12 mouse cellular contexts compared by ENCODE assay signal in the genomic region with DNA sequence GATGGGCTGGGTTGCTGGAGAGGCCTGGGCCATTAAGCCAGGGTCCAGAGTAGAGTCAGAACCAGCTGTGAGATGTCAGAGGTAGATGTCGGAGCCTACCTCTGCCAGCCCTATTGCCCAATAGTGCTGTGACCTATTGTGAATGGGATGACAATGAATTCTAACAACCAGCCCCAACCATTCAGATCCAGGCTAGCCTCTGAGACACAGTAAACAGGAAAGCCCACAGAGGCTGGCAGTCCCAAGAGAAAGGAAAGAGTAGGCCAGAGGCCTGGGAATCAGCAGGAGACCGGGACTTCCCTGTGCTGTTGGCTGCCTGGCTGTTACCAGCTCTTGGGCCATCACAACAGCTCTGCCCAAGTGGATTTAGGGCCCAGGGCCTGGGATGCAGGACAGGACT. TPM values are rescaled to one million over a fixed set of nuclear protein-coding genes. Genes with fewer than 3 reads are reported as not detected.
A peak's percentile ranks its signal among the peaks of the same experiment; 100 is the strongest.
DNase-seq lines count a peak whose midpoint lies in the region; ATAC-seq and TF ChIP-seq lines count a peak whose summit lies in the region.
"Had no signal": no experiment of that assay in that cellular context is flagged by ENCODE, and none has a peak within 500 bp of the region (broad histone marks: within the 10 kb centered on the region; RNA-seq: fewer than 3 reads in every experiment).

No protein-coding gene starts in this region.

- TF ChIP-seq EP300 in stomach, postnatal 0 days (optimal IDR thresholded peaks at IDR 0.05) = no peak

- no peak for TF ChIP-seq CTCF in stomach, postnatal 0 days (IDR thresholded peaks at IDR 0.05; ENCODE audit: low read depth)

- H3K27me3 ChIP-seq in hindbrain, embryonic 10.5 days (ENCODE audit: insufficient read depth, poor library complexity, severe bottlenecking) = no peaks in the 10 kb centered on the region; the same call in 1 of the 2 replicates
- H3K27me3 ChIP-seq in hindbrain, embryonic 14.5 days (ENCODE audit: control insufficient read depth, insufficient read depth, low read length) = no peaks in the 10 kb centered on the region
- no peaks in the 10 kb centered on the region for H3K27me3 ChIP-seq in neural tube, embryonic 11.5 days (ENCODE audit: control insufficient read depth, insufficient read depth, low read length)
- H3K27me3 ChIP-seq in limb, embryonic 12.5 days = no peaks in the 10 kb centered on the region
- no peaks in the 10 kb centered on the region for H3K27me3 ChIP-seq in stomach, postnatal 0 days (ENCODE audit: control insufficient read depth, insufficient read depth, low read length)

- peaks cover 42% of the 10 kb centered on the region for H3K4me1 ChIP-seq in hindbrain, embryonic 10.5 days (replicated peaks)
- H3K4me1 ChIP-seq in hindbrain, embryonic 14.5 days (replicated peaks; ENCODE audit: control insufficient read depth, insufficient read depth, low read length) = peaks cover 8% of the 10 kb centered on the region; the same call in 1 of the 2 replicates
- no peaks in the 10 kb centered on the region for H3K4me1 ChIP-seq in neural tube, embryonic 11.5 days (ENCODE audit: control insufficient read depth, insufficient read depth, low read length)
- peaks cover 34% of the 10 kb centered on the region for H3K4me1 ChIP-seq in limb, embryonic 12.5 days (replicated peaks)
- peaks cover 3% of the 10 kb centered on the region; the same call in 1 of the 2 replicates for H3K4me1 ChIP-seq in stomach, postnatal 0 days (replicated peaks; ENCODE audit: control insufficient read depth, insufficient read depth)

- H3K4me2 ChIP-seq in hindbrain, embryonic 14.5 days (replicated peaks) = no peak overlapping the region
- H3K4me2 ChIP-seq in neural tube, embryonic 11.5 days (ENCODE audit: low read depth) = no peak overlapping the region
- no peak overlapping the region for H3K4me2 ChIP-seq in limb, embryonic 12.5 days
- no peak overlapping the region for H3K4me2 ChIP-seq in stomach, postnatal 0 days (replicated peaks; ENCODE audit: low read depth)
- H3K4me2 ChIP-seq: midbrain, embryonic 11.5 days had no signal

- WGBS in hindbrain, embryonic 10.5 days = 83% methylated on average over 2 of the region's 2 CpGs
- 65% methylated on average over 2 of the region's 2 CpGs for WGBS in hindbrain, embryonic 14.5 days
- WGBS in neural tube, embryonic 11.5 days = 80% methylated on average over 2 of the region's 2 CpGs
- 94% methylated on average over 2 of the region's 2 CpGs for WGBS in limb, embryonic 12.5 days
- 62% methylated on average over 2 of the region's 2 CpGs for WGBS in stomach, postnatal 0 days

- H3K27ac ChIP-seq in hindbrain, embryonic 10.5 days = peak overlapping the region; percentile 63; the same call in 1 of the 2 replicates
- no peak overlapping the region for H3K27ac ChIP-seq in hindbrain, embryonic 14.5 days
- 0 out of 2 replicates have a peak overlapping the region, but pooled peaks have one; percentile 8 for H3K27ac ChIP-seq in neural tube, embryonic 11.5 days (ENCODE audit: low read depth, low read length)
- peak overlapping the region; percentile 80 for H3K27ac ChIP-seq in limb, embryonic 12.5 days
- peak overlapping the region; percentile 65 for H3K27ac ChIP-seq in stomach, postnatal 0 days (replicated peaks)

- H3K9ac ChIP-seq in hindbrain, embryonic 14.5 days = no peak overlapping the region
- H3K9ac ChIP-seq in neural tube, embryonic 11.5 days (ENCODE audit: low read length) = no peak overlapping the region
- no peak overlapping the region for H3K9ac ChIP-seq in limb, embryonic 12.5 days (replicated peaks)
- peak overlapping the region; percentile 23; the same call in 1 of the 2 replicates for H3K9ac ChIP-seq in stomach, postnatal 0 days (ENCODE audit: low read length)

- no peak overlapping the region for H3K4me3 ChIP-seq in hindbrain, embryonic 10.5 days
- H3K4me3 ChIP-seq in hindbrain, embryonic 14.5 days (replicated peaks; ENCODE audit: low read length) = no peak overlapping the region
- no peak overlapping the region for H3K4me3 ChIP-seq in neural tube, embryonic 11.5 days (ENCODE audit: low read depth, low read length)
- no peak overlapping the region for H3K4me3 ChIP-seq in limb, embryonic 12.5 days (replicated peaks)
- H3K4me3 ChIP-seq in stomach, postnatal 0 days (ENCODE audit: low read depth, low read length) = no peak overlapping the region

- H3K36me3 ChIP-seq in hindbrain, embryonic 10.5 days = no peaks in the 10 kb centered on the region
- no peaks in the 10 kb centered on the region for H3K36me3 ChIP-seq in hindbrain, embryonic 14.5 days (replicated peaks; ENCODE audit: control insufficient read depth, insufficient read depth)
- no peaks in the 10 kb centered on the region for H3K36me3 ChIP-seq in neural tube, embryonic 11.5 days (ENCODE audit: control insufficient read depth, insufficient read depth, low read length)
- no peaks in the 10 kb centered on the region for H3K36me3 ChIP-seq in limb, embryonic 12.5 days
- no peaks in the 10 kb centered on the region for H3K36me3 ChIP-seq in stomach, postnatal 0 days (ENCODE audit: control insufficient read depth, insufficient read depth, low read length)

- ATAC-seq in hindbrain, embryonic 14.5 days (ENCODE audit: low FRiP score) = no peak
- no peak for ATAC-seq in neural tube, embryonic 11.5 days (ENCODE audit: insufficient read depth, low FRiP score, low TSS enrichment)
- no peak for ATAC-seq in limb, embryonic 12.5 days (ENCODE audit: insufficient number of reproducible peaks, insufficient read depth, low FRiP score, low TSS enrichment, low read depth)
- ATAC-seq in stomach, postnatal 0 days (ENCODE audit: low FRiP score, low TSS enrichment) = peak; percentile 24; the same call in 1 of the 2 replicates

- DNase-seq in hindbrain, embryonic 10.5 days (ENCODE audit: low spot score) = no peak
- DNase-seq in hindbrain, embryonic 14.5 days (ENCODE audit: low spot score) = no peak
- no peak for DNase-seq in neural tube, embryonic 11.5 days (ENCODE audit: low spot score)
- DNase-seq in neural tube, embryonic 10.5 days (ENCODE audit: extremely low spot score, low spot score) = no peak
- no peak for DNase-seq in stomach, postnatal 0 days (ENCODE audit: low spot score)
- DNase-seq in retina, embryonic 14.5 days (ENCODE audit: low spot score) = no peak
- DNase-seq in adrenal gland, adult 18-20 months (ENCODE audit: low spot score in 2 of 2) = no peak
- DNase-seq: adrenal gland, adult 8-10 months; layer of hippocampus, adult 9-11 months; liver had no signal

- H3K9me3 ChIP-seq in hindbrain, embryonic 10.5 days = no peaks in the 10 kb centered on the region
- no peaks in the 10 kb centered on the region for H3K9me3 ChIP-seq in hindbrain, embryonic 14.5 days (ENCODE audit: control insufficient read depth, low read length)
- H3K9me3 ChIP-seq in neural tube, embryonic 11.5 days (ENCODE audit: control insufficient read depth, low read length) = no peaks in the 10 kb centered on the region
- no peaks in the 10 kb centered on the region for H3K9me3 ChIP-seq in limb, embryonic 12.5 days
- no peaks in the 10 kb centered on the region for H3K9me3 ChIP-seq in stomach, postnatal 0 days (ENCODE audit: control insufficient read depth, low read length)

RNA-seq across cellular contexts. Expression of gene Notch1, which starts 1.1 kb away (rescaled TPM):
- polyA plus RNA-seq in hindbrain, embryonic 10.5 days (2016; fragmentation: Nextera tagmentation; extraction: Ambion mirVana) = 39.1 and 46.4 TPM in 2 replicates
- polyA plus RNA-seq in hindbrain, embryonic 14.5 days (2014; fragmentation: Nextera tagmentation; extraction: Ambion mirVana) = 23.3 and 25.6 TPM in 2 replicates
- 56.9 and 60.4 TPM in 2 replicates for polyA plus RNA-seq in neural tube, embryonic 11.5 days (2014; fragmentation: Nextera tagmentation; extraction: Ambion mirVana)
- polyA plus RNA-seq in limb, embryonic 12.5 days (2016; fragmentation: Nextera tagmentation; extraction: Ambion mirVana) = 13.7 and 14.0 TPM in 2 replicates
- polyA plus RNA-seq in stomach, postnatal 0 days (2015; fragmentation: Nextera tagmentation; extraction: Ambion mirVana) = 4.8 and 5.6 TPM in 2 replicates
- total RNA-seq in adrenal gland, adult 18-20 months (2021) = 10 to 100 TPM; 21.5 to 22.0 TPM
